Mouse (Mus musculus): ENCODE results near the gene Zbtb16. TPM values are rescaled to one million over a fixed set of nuclear protein-coding genes. Genes with fewer than 3 reads are reported as not detected.

Zbtb16 gene
- polyA plus RNA-seq, 1 experiment from 2014 or later, result 6.8 TPM

- Histone ChIP-seq H3K9me3 (no peaks in the 10 kb centered on the region), H3K9ac (no peak overlapping the region), H3K4me1 (replicated peaks) (peaks cover 3% of the 10 kb centered on the region; the same call in 1 of the 2 replicates), H3K27ac (replicated peaks) (no peak overlapping the region), H3K4me3 (no peak overlapping the region), H3K27me3 (no peaks in the 10 kb centered on the region), H3K36me3 (no peaks in the 10 kb centered on the region), H3K4me2 (no peak overlapping the region)
- ATAC-seq (ENCODE audit: low FRiP score, low read depth), result no peak
- 78% methylated on average over 8 of the region's 8 CpGs for WGBS
These were observed 217.9 kb downstream of the Zbtb16 start for GRCm38 (mm10) chr9:48618111-48618510.

GRCm38 (mm10) chr9:48617511-48618010 is 218.5 kb downstream of the Zbtb16 start:
- H3K4me3 ChIP-seq, result no peak overlapping the region
- H3K27ac ChIP-seq (replicated peaks), result no peak overlapping the region
- no peaks in the 10 kb centered on the region for H3K27me3 ChIP-seq
- H3K9ac ChIP-seq, result no peak overlapping the region
- WGBS, result 87% methylated on average over 3 of the region's 3 CpGs
- no peak overlapping the region for H3K4me2 ChIP-seq
- H3K9me3 ChIP-seq, result no peaks in the 10 kb centered on the region
- no peak for ATAC-seq (ENCODE audit: low FRiP score, low read depth)
- no peaks in the 10 kb centered on the region for H3K36me3 ChIP-seq
- peaks cover 3% of the 10 kb centered on the region; the same call in 1 of the 2 replicates for H3K4me1 ChIP-seq (replicated peaks)

GRCm38 (mm10) chr9:48613221-48613620 is 222.8 kb downstream of the Zbtb16 start:
- Histone ChIP-seq H3K9ac (no peak overlapping the region), H3K27ac (replicated peaks) (no peak overlapping the region), H3K4me2 (no peak overlapping the region), H3K9me3 (no peaks in the 10 kb centered on the region), H3K27me3 (no peaks in the 10 kb centered on the region), H3K4me3 (no peak overlapping the region), H3K4me1 (replicated peaks) (no peaks in the 10 kb centered on the region), H3K36me3 (no peaks in the 10 kb centered on the region)
- 94% methylated on average over 4 of the region's 4 CpGs for WGBS
- ATAC-seq (ENCODE audit: low FRiP score, low read depth), result no peak

GRCm38 (mm10) chr9:48612542-48612941 is 223.5 kb downstream of the Zbtb16 start:
- Histone ChIP-seq H3K4me3 (no peak overlapping the region), H3K4me2 (no peak overlapping the region), H3K4me1 (replicated peaks) (no peaks in the 10 kb centered on the region), H3K36me3 (no peaks in the 10 kb centered on the region), H3K27me3 (no peaks in the 10 kb centered on the region), H3K9me3 (no peaks in the 10 kb centered on the region), H3K9ac (no peak overlapping the region), H3K27ac (replicated peaks) (no peak overlapping the region)
- no peak for ATAC-seq (ENCODE audit: low FRiP score, low read depth)
- WGBS, result 87% methylated on average over 5 of the region's 5 CpGs

GRCm38 (mm10) chr9:48611032-48611431 is 225.0 kb downstream of the Zbtb16 start:
- Histone ChIP-seq H3K27ac (replicated peaks) (no peak overlapping the region), H3K9ac (no peak overlapping the region), H3K4me2 (no peak overlapping the region), H3K27me3 (no peaks in the 10 kb centered on the region), H3K36me3 (no peaks in the 10 kb centered on the region), H3K4me3 (no peak overlapping the region), H3K9me3 (no peaks in the 10 kb centered on the region), H3K4me1 (replicated peaks) (no peaks in the 10 kb centered on the region)
- no peak for ATAC-seq (ENCODE audit: low FRiP score, low read depth)
- WGBS, result 42% methylated on average over 1 of the region's 1 CpGs

- Histone ChIP-seq H3K4me2 (no peak overlapping the region), H3K9ac (no peak overlapping the region), H3K9me3 (no peaks in the 10 kb centered on the region), H3K27me3 (no peaks in the 10 kb centered on the region), H3K4me3 (no peak overlapping the region), H3K36me3 (no peaks in the 10 kb centered on the region), H3K27ac (replicated peaks) (no peak overlapping the region), H3K4me1 (replicated peaks) (no peaks in the 10 kb centered on the region)
- WGBS, result 70% methylated on average over 4 of the region's 4 CpGs
- no peak for ATAC-seq (ENCODE audit: low FRiP score, low read depth)
These were observed 226.3 kb downstream of the Zbtb16 start for GRCm38 (mm10) chr9:48609734-48610133.

- no peak overlapping the region for H3K4me2 ChIP-seq
- 35% methylated on average over 7 of the region's 7 CpGs for WGBS
- H3K27ac ChIP-seq (replicated peaks), result no peak overlapping the region
- no peak for ATAC-seq (ENCODE audit: low FRiP score, low read depth)
- H3K9ac ChIP-seq, result no peak overlapping the region
- no peaks in the 10 kb centered on the region for H3K4me1 ChIP-seq (replicated peaks)
- no peaks in the 10 kb centered on the region for H3K9me3 ChIP-seq
- no peak overlapping the region for H3K4me3 ChIP-seq
- no peaks in the 10 kb centered on the region for H3K27me3 ChIP-seq
- no peaks in the 10 kb centered on the region for H3K36me3 ChIP-seq
These were observed 228.6 kb downstream of the Zbtb16 start for GRCm38 (mm10) chr9:48607417-48607816.

GRCm38 (mm10) chr9:48606171-48606570 is 229.9 kb downstream of the Zbtb16 start:
- Histone ChIP-seq H3K36me3 (no peaks in the 10 kb centered on the region), H3K27ac (replicated peaks) (no peak overlapping the region), H3K4me3 (no peak overlapping the region), H3K27me3 (no peaks in the 10 kb centered on the region), H3K9ac (no peak overlapping the region), H3K4me2 (no peak overlapping the region), H3K9me3 (no peaks in the 10 kb centered on the region), H3K4me1 (replicated peaks) (no peaks in the 10 kb centered on the region)
- WGBS, result 91% methylated on average over 7 of the region's 7 CpGs
- no peak for ATAC-seq (ENCODE audit: low FRiP score, low read depth)

GRCm38 (mm10) chr9:48605697-48606096 is 230.3 kb downstream of the Zbtb16 start:
- Histone ChIP-seq H3K27ac (replicated peaks) (no peak overlapping the region), H3K27me3 (no peaks in the 10 kb centered on the region), H3K4me2 (no peak overlapping the region), H3K9ac (no peak overlapping the region), H3K36me3 (no peaks in the 10 kb centered on the region), H3K9me3 (no peaks in the 10 kb centered on the region), H3K4me1 (replicated peaks) (no peaks in the 10 kb centered on the region), H3K4me3 (no peak overlapping the region)
- 87% methylated on average over 5 of the region's 5 CpGs for WGBS
- no peak for ATAC-seq (ENCODE audit: low FRiP score, low read depth)

- 58% methylated on average over 8 of the region's 8 CpGs for WGBS
- Histone ChIP-seq H3K27ac (replicated peaks) (no peak within 1 kb of the TSS), H3K9ac (no peak within 1 kb of the TSS), H3K4me1 (replicated peaks) (no peaks in the 10 kb centered on the region), H3K9me3 (no peaks in the 10 kb centered on the region), H3K36me3 (no peaks in the 10 kb centered on the region), H3K4me2 (no peak within 1 kb of the TSS), H3K27me3 (no peaks in the 10 kb centered on the region), H3K4me3 (no peak within 1 kb of the TSS)
- ATAC-seq (ENCODE audit: low FRiP score, low read depth), result no peak
These were observed 231.0 kb downstream of the Zbtb16 start, which contains the start of gene Nnmt for GRCm38 (mm10) chr9:48604939-48605598. Gene Nnmt, minus strand, starts transcription at chr9:48605153.

Measured in hindbrain, embryonic 15.5 days (tissue).